Mouse (Mus musculus): Measurements from ENCODE around the gene Prima1.

DNA sequence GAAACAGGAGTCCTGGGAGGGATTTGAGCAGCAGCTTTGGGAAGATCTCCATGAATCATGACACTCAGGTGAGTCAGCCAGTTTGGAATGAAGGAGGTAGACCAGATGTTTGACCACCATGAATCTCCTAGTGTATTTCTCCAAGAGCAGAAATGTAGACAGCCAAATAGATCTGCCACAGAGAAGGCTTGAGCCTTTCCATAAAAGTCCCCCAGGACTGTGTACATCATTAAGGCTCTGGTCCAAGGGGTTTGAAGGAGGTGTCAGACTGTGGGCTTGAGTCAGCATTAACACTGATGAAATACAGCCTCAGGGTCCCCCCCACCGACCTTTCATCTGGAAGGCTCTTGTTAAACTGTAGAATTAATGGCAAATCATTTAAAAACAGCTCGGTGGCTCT is 39.5 kb upstream of the Prima1 start:
- no peak for TF ChIP-seq HCFC1 (IDR thresholded peaks at IDR 0.05; ENCODE audit: borderline replicate concordance, insufficient read depth, low read length)
- TF ChIP-seq ZC3H11A (IDR thresholded peaks at IDR 0.05; ENCODE audit: borderline replicate concordance, low read depth, low read length): no peak
- no peak for TF ChIP-seq MAFK (IDR thresholded peaks at IDR 0.05; ENCODE audit: insufficient read depth, low read depth, low read length)
